Mouse (Mus musculus) heart, adult 2 months (tissue): ENCODE results near the gene Fam19a2. TPM values are rescaled to one million over a fixed set of nuclear protein-coding genes. Genes with fewer than 3 reads are reported as not detected.

Source experiments
- DNase-seq, 2 experiments: peaks; one replicate each; pipeline ENCODE4 v3.0.0; 2021
- H3K27ac ChIP-seq: fragments of 200-600 bp; 2 replicates; pipeline ENCODE4 v1.8.1; 2022
- H3K27me3 ChIP-seq: fragments of 200-500 bp; 2 replicates; pipeline ENCODE4 v1.6.1; 2012; ENCODE audit warnings: mild to moderate bottlenecking, low read length, inconsistent platforms, mixed read lengths; ENCODE audit not compliant: control insufficient read depth, insufficient read depth
- H3K36me3 ChIP-seq: fragments of 200-500 bp; 2 replicates; pipeline ENCODE4 v1.6.1; 2012; ENCODE audit warnings: low read length, inconsistent platforms; ENCODE audit not compliant: control insufficient read depth, insufficient read depth
- H3K4me1 ChIP-seq: fragments of 200-500 bp; 2 replicates; pipeline ENCODE4 v1.6.1; 2011; ENCODE audit warnings: low read length; ENCODE audit not compliant: control insufficient read depth, insufficient read depth
- H3K4me3 ChIP-seq: fragments of 200-600 bp; 2 replicates; pipeline ENCODE4 v1.8.1; 2022
- H3K79me2 ChIP-seq: fragments of 200-500 bp; replicated peaks from 2 replicates; pipeline ENCODE4 v1.6.1; 2012; ENCODE audit warnings: mild to moderate bottlenecking, inconsistent platforms, low read length, moderate library complexity, mixed read lengths; ENCODE audit not compliant: control insufficient read depth, insufficient read depth
- H3K9ac ChIP-seq: fragments of 200-500 bp; 2 replicates; pipeline ENCODE4 v1.6.1; 2012; ENCODE audit warnings: low read depth, mild to moderate bottlenecking, control low read depth, inconsistent platforms, low read length, mixed read lengths
- CTCF ChIP-seq: fragments of 200-600 bp; IDR thresholded peaks from 2 replicates; pipeline ENCODE4 v1.8.1; 2022; ENCODE audit warnings: antibody characterized with exemption, mild to moderate bottlenecking, moderate library complexity
- EP300 ChIP-seq: fragments of 200-500 bp; IDR thresholded peaks from 2 replicates; pipeline ENCODE4 v1.6.1; 2011; ENCODE audit warnings: low read depth, low read length, control low read depth; ENCODE audit not compliant: insufficient read depth
- POLR2A ChIP-seq: fragments of 200-500 bp; IDR thresholded peaks from 2 replicates; pipeline ENCODE4 v1.6.1; 2011; ENCODE audit warnings: mild to moderate bottlenecking, low read depth, low read length, control low read depth; ENCODE audit not compliant: insufficient read depth
- WGBS: fragments of 180-500 bp; shearing (Covaris S2); methylation state at CpG from one replicate; pipeline ENCODE4 v1.1.7; 2018; 5-methylcytosine and 5-hydroxymethylcytosine counted together
- intact Hi-C: fragments of 180-260 bp; cut with DNase I; formaldehyde crosslinking; loops from one replicate; pipeline ENCODE4 v1.15.1; 2025
- polyA plus RNA-seq: library from polyadenylated mRNA; depleted of rRNA; stranded (reverse); fragments of >200 nt; gene quantifications from 2 replicates; pipeline ENCODE4 v1.2.3, GENCODE M21; 2012
- total RNA-seq, 2 experiments: library from RNA; stranded (reverse); gene quantifications; 2 replicates each; pipeline ENCODE4 v1.2.3; 2021

Fam19a2 gene
- total and polyA plus RNA-seq, 3 experiments, result 0.11 to 0.13 TPM; not detected in 1

GRCm38 (mm10) chr10:123398136-123398535, 134.3 kb downstream of the Fam19a2 start:
- intact Hi-C loops, result no loop called here
- Histone ChIP-seq H3K27me3 (no peaks in the 10 kb centered on the region), H3K79me2 (no peaks in the 10 kb centered on the region), H3K4me1 (no peaks in the 10 kb centered on the region), H3K4me3 (no peak overlapping the region), H3K27ac (no peak overlapping the region), H3K9ac (no peak overlapping the region), H3K36me3 (no peaks in the 10 kb centered on the region)
- TF ChIP-seq POLR2A (no peak), EP300 (no peak), CTCF (no peak)
- 71% methylated on average over 6 of the region's 6 CpGs for WGBS
- DNase-seq, result no peak

DNA sequence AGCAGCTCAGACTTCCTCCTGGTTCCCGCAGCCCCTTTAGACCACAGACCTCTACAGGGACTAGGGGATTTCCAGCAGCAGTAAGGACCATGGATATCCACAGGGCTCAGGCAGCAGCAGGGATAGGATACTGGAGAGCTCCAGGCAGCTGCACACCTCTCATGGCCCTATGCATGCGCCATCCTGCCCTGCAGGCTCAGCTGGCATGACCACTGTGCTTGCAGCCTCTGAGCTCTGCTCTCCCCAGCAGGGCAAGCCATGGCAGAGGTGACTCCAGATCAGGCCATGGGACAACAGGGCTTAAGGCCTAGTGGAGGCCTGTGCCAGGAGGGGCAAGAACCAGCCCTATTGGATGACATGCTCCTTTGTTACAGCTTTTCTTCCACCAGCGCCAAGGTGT, 137.4 kb downstream of the Fam19a2 start:
- WGBS, result 88% methylated on average over 3 of the region's 3 CpGs
- H3K27ac ChIP-seq, result no peak overlapping the region
- TF ChIP-seq CTCF, result no peak
- no peak for TF ChIP-seq POLR2A
- TF ChIP-seq EP300, result no peak

GRCm38 (mm10) chr10:123402460-123402859, 138.7 kb downstream of the Fam19a2 start:
- TF ChIP-seq POLR2A (no peak), EP300 (no peak), CTCF (no peak)
- H3K4me3 ChIP-seq, result no peak overlapping the region
- H3K9ac ChIP-seq, result no peak overlapping the region
- WGBS, result 64% methylated on average over 3 of the region's 3 CpGs
- no peaks in the 10 kb centered on the region for H3K79me2 ChIP-seq
- intact Hi-C loops, result no loop called here
- no peaks in the 10 kb centered on the region for H3K36me3 ChIP-seq
- H3K27me3 ChIP-seq, result no peaks in the 10 kb centered on the region
- no peaks in the 10 kb centered on the region for H3K4me1 ChIP-seq
- DNase-seq, result no peak
- no peak overlapping the region for H3K27ac ChIP-seq

More for the DNA sequence above, 137.4 kb downstream of the Fam19a2 start:
- DNase-seq, result no peak
- H3K79me2 ChIP-seq, result no peaks in the 10 kb centered on the region
- no peaks in the 10 kb centered on the region for H3K27me3 ChIP-seq
- H3K9ac ChIP-seq, result no peak overlapping the region
- no peaks in the 10 kb centered on the region for H3K36me3 ChIP-seq
- no peak overlapping the region for H3K4me3 ChIP-seq
- intact Hi-C loops, result no loop called here
- H3K4me1 ChIP-seq, result no peaks in the 10 kb centered on the region

GRCm38 (mm10) chr10:123414953-123415352, 151.2 kb downstream of the Fam19a2 start:
- TF ChIP-seq CTCF (peak; percentile 45), POLR2A (no peak)
- intact Hi-C loops, result no loop called here
- H3K4me3 ChIP-seq, result no peak overlapping the region
- H3K79me2 ChIP-seq, result no peaks in the 10 kb centered on the region
- H3K36me3 ChIP-seq, result no peaks in the 10 kb centered on the region
- H3K9ac ChIP-seq, result no peak overlapping the region
- H3K27ac ChIP-seq, result no peak overlapping the region
- H3K4me1 ChIP-seq, result no peaks in the 10 kb centered on the region
- H3K27me3 ChIP-seq, result no peaks in the 10 kb centered on the region
- DNase-seq, result no peak
- 97% methylated on average over 1 of the region's 1 CpGs for WGBS

DNA sequence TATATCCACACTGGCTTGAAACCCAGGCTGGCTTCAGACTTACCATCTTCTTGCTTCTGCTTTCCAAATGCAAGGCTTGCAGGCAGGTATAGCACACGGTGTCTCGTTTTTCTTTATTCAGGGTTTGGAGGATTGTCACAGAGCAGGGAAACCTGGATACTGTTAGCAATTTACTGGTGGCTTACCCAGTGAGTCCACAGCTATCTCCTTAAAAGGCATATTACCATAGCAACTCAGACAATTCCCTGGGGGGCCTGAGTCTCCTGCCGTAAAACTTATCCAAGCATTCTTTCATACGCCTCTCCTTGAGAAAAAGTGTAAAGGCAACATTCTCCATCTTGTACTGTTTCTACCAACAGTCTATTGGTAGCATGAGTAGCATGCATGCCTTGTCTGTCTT, 152.2 kb downstream of the Fam19a2 start:
- H3K4me1 ChIP-seq, result no peaks in the 10 kb centered on the region
- H3K79me2 ChIP-seq, result no peaks in the 10 kb centered on the region
- no peak for DNase-seq
- no peaks in the 10 kb centered on the region for H3K27me3 ChIP-seq
- H3K4me3 ChIP-seq, result no peak overlapping the region
- H3K27ac ChIP-seq, result no peak overlapping the region
- intact Hi-C loops, result no loop called here
- no peaks in the 10 kb centered on the region for H3K36me3 ChIP-seq
- TF ChIP-seq POLR2A (no peak), CTCF (no peak), EP300 (no peak)
- 69% methylated on average over 4 of the region's 4 CpGs for WGBS
- no peak overlapping the region for H3K9ac ChIP-seq

GRCm38 (mm10) chr10:123418616-123419173, 154.9 kb downstream of the Fam19a2 start:
- no peaks in the 10 kb centered on the region for H3K79me2 ChIP-seq
- TF ChIP-seq POLR2A (no peak), CTCF (no peak), EP300 (no peak)
- H3K27ac ChIP-seq, result no peak overlapping the region
- H3K9ac ChIP-seq, result no peak overlapping the region
- H3K4me1 ChIP-seq, result no peaks in the 10 kb centered on the region
- no peaks in the 10 kb centered on the region for H3K27me3 ChIP-seq
- H3K4me3 ChIP-seq, result no peak overlapping the region
- DNase-seq, result no peak
- 74% methylated on average over 7 of the region's 7 CpGs for WGBS
- no peaks in the 10 kb centered on the region for H3K36me3 ChIP-seq
- intact Hi-C loops, result no loop called here
